Mouse (Mus musculus) ZHBTc4 (cell line): ENCODE data around the gene Olfr355.

Experiments used
- DNase-seq: peaks from one replicate; pipeline ENCODE4 v3.0.0-alpha.2; 2011; ENCODE audit warnings: low read depth, low spot score

Gene Olfr355

GRCm38 (mm10) chr2:36928797-36929196, at the start of gene Olfr355:
TSS of gene Olfr355 (minus strand) at chr2:36928897.
- DNase-seq = no peak

DNA sequence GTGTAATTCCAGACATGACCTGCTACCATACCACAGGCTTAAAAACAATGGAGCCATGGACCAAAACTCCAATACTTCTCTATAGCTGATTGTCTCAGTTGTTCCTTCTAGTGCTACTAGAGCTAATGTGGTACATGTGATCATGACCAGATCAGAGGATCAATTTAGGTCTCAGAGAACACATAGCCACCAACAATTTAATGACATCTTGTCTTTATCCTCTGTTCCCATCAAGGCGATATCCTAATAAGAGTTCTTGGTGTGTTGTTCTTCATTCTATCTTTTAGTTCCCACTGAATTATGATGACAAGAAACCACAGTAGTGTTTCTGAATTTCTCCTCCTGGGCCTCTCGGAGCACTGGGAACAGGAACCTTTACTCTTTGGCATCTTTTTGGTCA, 8.1 kb upstream of the Olfr355 start, which contains the start of gene Olfr356:
Gene Olfr356 (plus strand): TSS at position 301 of the 400 bp plus-strand sequence.
- no peak for DNase-seq

- DNase-seq = no peak
These were observed 23.3 kb downstream of the Olfr355 start, which contains the start of gene Olfr354 for GRCm38 (mm10) chr2:36905380-36905779. TSS of gene Olfr354 (plus strand) at chr2:36905680.

DNA sequence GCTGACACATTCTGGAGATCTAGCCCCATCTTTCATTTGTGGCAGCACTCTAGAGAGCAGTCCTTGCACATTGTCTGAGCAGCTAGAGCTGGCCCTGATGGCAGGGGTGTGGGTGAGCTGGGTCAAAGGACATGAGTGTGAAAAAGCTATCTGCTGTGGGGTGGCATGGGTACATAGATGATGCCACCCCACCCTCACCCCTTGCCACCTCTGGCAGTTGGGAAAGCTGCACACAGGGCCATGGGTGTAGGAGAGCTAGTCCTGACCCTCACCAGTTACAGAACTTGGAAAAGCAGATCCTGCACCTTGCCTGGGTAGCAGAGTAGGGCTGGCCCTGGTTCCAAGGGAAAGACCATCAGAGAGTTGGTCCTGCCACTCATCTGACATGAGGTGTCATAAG, 31.6 kb downstream of the Olfr355 start:
- DNase-seq = no peak

DNA sequence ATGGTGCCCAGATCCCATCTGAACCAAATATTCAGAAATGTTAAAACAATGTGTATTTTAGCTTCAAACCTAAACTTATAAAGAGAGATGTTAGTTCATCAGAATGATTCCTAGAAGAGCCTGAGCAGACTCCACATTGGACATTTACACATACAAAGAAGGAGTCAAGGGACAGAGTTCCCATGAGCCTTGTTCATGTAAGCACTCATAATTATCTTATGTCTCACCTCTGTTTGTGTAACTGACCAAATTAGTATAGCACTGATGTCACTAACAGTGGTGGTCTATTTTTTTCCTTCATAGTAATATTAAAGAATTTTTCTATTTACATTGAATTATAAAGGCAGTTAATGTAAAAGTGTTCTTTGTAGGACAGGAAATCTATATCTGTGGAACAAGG, 35.9 kb downstream of the Olfr355 start, which contains the start of gene Olfr353:
Gene Olfr353 (minus strand): TSS at position 101 of the 400 bp plus-strand sequence.
- DNase-seq = no peak
